Mouse (Mus musculus) heart, embryonic 16.5 days (tissue): ENCODE measurements around the gene Mst1r. TPM values are rescaled to one million over a fixed set of nuclear protein-coding genes. Genes with fewer than 3 reads are reported as not detected.

Experiments used
- ATAC-seq: fragments of 200-750 bp; cut with Nextera tagmentation; replicated peaks from 2 replicates; pipeline ENCODE4 v1.8.0; 2017; ENCODE audit warnings: moderate number of reproducible peaks; ENCODE audit not compliant: insufficient read depth, low FRiP score; ENCODE audit errors: extremely low read depth
- H3K27ac ChIP-seq: fragments of 300-500 bp; sonication (generic); 2 replicates; pipeline ENCODE4 v1.5.1; 2014; ENCODE audit warnings: mild to moderate bottlenecking, low read length, control low read depth, moderate library complexity
- H3K27me3 ChIP-seq: fragments of 300-500 bp; sonication (generic); 2 replicates; pipeline ENCODE4 v1.6.1; 2014; ENCODE audit warnings: low read length, mixed read lengths; ENCODE audit not compliant: control insufficient read depth, insufficient read depth
- H3K36me3 ChIP-seq: fragments of 300-500 bp; sonication (generic); 2 replicates; pipeline ENCODE4 v1.6.1; 2014; ENCODE audit not compliant: control insufficient read depth, insufficient read depth
- H3K4me1 ChIP-seq: fragments of 300-500 bp; sonication (generic); 2 replicates; pipeline ENCODE4 v1.6.1; 2014; ENCODE audit warnings: low read length, mixed read lengths; ENCODE audit not compliant: control insufficient read depth, insufficient read depth
- H3K4me2 ChIP-seq: fragments of 300-500 bp; sonication (generic); 2 replicates; pipeline ENCODE4 v1.6.1; 2014; ENCODE audit warnings: low read depth, mild to moderate bottlenecking, control low read depth, low read length
- H3K4me3 ChIP-seq: fragments of 300-500 bp; sonication (generic); 2 replicates; pipeline ENCODE4 v1.5.1; 2014; ENCODE audit warnings: mild to moderate bottlenecking, control low read depth, low read length
- H3K9ac ChIP-seq: fragments of 300-500 bp; sonication (generic); 2 replicates; pipeline ENCODE4 v1.6.1; 2014; ENCODE audit warnings: low read length, control low read depth
- H3K9me3 ChIP-seq: fragments of 300-500 bp; sonication (generic); replicated peaks from 2 replicates; pipeline ENCODE4 v1.6.1; 2016; ENCODE audit warnings: low read length; ENCODE audit not compliant: control insufficient read depth
- whole genome bisulfite sequencing: fragments of 180-500 bp; shearing (Covaris S2); extraction: QIAGEN DNeasy Blood & Tissue Kit; methylation state at CpG from one replicate; pipeline ENCODE4 v1.1.7; 2014; 5-methylcytosine and 5-hydroxymethylcytosine counted together
- polyA plus RNA-seq: library from polyadenylated mRNA; unstranded; fragments of >200 nt; fragmentation: Nextera tagmentation; extraction: Ambion mirVana; gene quantifications from 2 replicates; pipeline ENCODE4 v1.2.1, GENCODE M21; 2015

Gene Mst1r
- polyA plus RNA-seq, 1 experiment from 2014 or later: 2.8 TPM

GRCm38 (mm10) chr9:107888267-107888850 is 18.3 kb upstream of the Mst1r start:
- Histone ChIP-seq H3K9ac (peak overlapping the region; percentile 88), H3K4me1 (peaks cover 4% of the 10 kb centered on the region; the same call in 1 of the 2 replicates), H3K4me2 (peak overlapping the region; percentile 95), H3K27me3 (no peaks in the 10 kb centered on the region), H3K9me3 (no peaks in the 10 kb centered on the region), H3K4me3 (peak overlapping the region; percentile 93), H3K27ac (peak overlapping the region; percentile 70), H3K36me3 (no peaks in the 10 kb centered on the region)
- peak; percentile 58 for ATAC-seq
- whole genome bisulfite sequencing: under 1% methylated on average over 18 of the region's 18 CpGs

- no peaks in the 10 kb centered on the region for H3K36me3 ChIP-seq
- H3K4me1 ChIP-seq: peaks cover 4% of the 10 kb centered on the region; the same call in 1 of the 2 replicates
- no peak overlapping the region for H3K27ac ChIP-seq
- 72% methylated on average over 6 of the region's 6 CpGs for WGBS
- no peak overlapping the region for H3K9ac ChIP-seq
- H3K27me3 ChIP-seq: no peaks in the 10 kb centered on the region
- no peak overlapping the region for H3K4me2 ChIP-seq
- no peaks in the 10 kb centered on the region for H3K9me3 ChIP-seq
- no peak for ATAC-seq
- H3K4me3 ChIP-seq: no peak overlapping the region
Measured at GRCm38 (mm10) chr9:107890260-107890659, 16.4 kb upstream of the Mst1r start.

- H3K36me3 ChIP-seq: no peaks in the 10 kb centered on the region
- H3K27ac ChIP-seq: no peak overlapping the region
- H3K4me1 ChIP-seq: peaks cover 4% of the 10 kb centered on the region; the same call in 1 of the 2 replicates
- no peak overlapping the region for H3K9ac ChIP-seq
- H3K4me3 ChIP-seq: no peak overlapping the region
- no peak for ATAC-seq
- no peaks in the 10 kb centered on the region for H3K27me3 ChIP-seq
- no peaks in the 10 kb centered on the region for H3K9me3 ChIP-seq
- H3K4me2 ChIP-seq: no peak overlapping the region
- 96% methylated on average over 1 of the region's 1 CpGs for WGBS
Measured at GRCm38 (mm10) chr9:107891023-107891422, 15.7 kb upstream of the Mst1r start.

GRCm38 (mm10) chr9:107898563-107898962 is 8.1 kb upstream of the Mst1r start:
- H3K9me3 ChIP-seq: no peaks in the 10 kb centered on the region
- 0 out of 2 replicates have a peak, but pooled peaks cover 2% of the 10 kb centered on the region for H3K36me3 ChIP-seq
- H3K9ac ChIP-seq: no peak overlapping the region
- H3K4me3 ChIP-seq: no peak overlapping the region
- H3K27ac ChIP-seq: no peak overlapping the region
- no peak for ATAC-seq
- no peak overlapping the region for H3K4me2 ChIP-seq
- peaks cover 9% of the 10 kb centered on the region for H3K27me3 ChIP-seq
- 88% methylated on average over 10 of the region's 10 CpGs for WGBS
- peaks cover 5% of the 10 kb centered on the region; the same call in 1 of the 2 replicates for H3K4me1 ChIP-seq

- H3K4me1 ChIP-seq: peaks cover 6% of the 10 kb centered on the region
- 77% methylated on average over 12 of the region's 12 CpGs for WGBS
- no peak overlapping the region for H3K9ac ChIP-seq
- 0 out of 2 replicates have a peak, but pooled peaks cover 2% of the 10 kb centered on the region for H3K36me3 ChIP-seq
- no peak overlapping the region for H3K27ac ChIP-seq
- H3K9me3 ChIP-seq: no peaks in the 10 kb centered on the region
- ATAC-seq: no peak
- H3K4me2 ChIP-seq: no peak overlapping the region
- no peak overlapping the region for H3K4me3 ChIP-seq
- peaks cover 9% of the 10 kb centered on the region for H3K27me3 ChIP-seq
Measured at GRCm38 (mm10) chr9:107899855-107900254, 6.8 kb upstream of the Mst1r start.

GRCm38 (mm10) chr9:107900840-107901626 is 5.6 kb upstream of the Mst1r start:
- 12% methylated on average over 44 of the region's 44 CpGs for WGBS
- Histone ChIP-seq H3K27me3 (peaks cover 9% of the 10 kb centered on the region), H3K4me3 (peak overlapping the region; percentile 35), H3K9ac (peak overlapping the region; percentile 60), H3K4me2 (peak overlapping the region; percentile 63), H3K4me1 (peaks cover 9% of the 10 kb centered on the region), H3K27ac (no peak overlapping the region), H3K9me3 (no peaks in the 10 kb centered on the region), H3K36me3 (0 out of 2 replicates have a peak, but pooled peaks cover 2% of the 10 kb centered on the region)
- 0 out of 2 replicates have a peak, but pooled peaks have one; percentile 33 for ATAC-seq

GRCm38 (mm10) chr9:107901627-107901914 is 5.1 kb upstream of the Mst1r start:
- Histone ChIP-seq H3K36me3 (0 out of 2 replicates have a peak, but pooled peaks cover 2% of the 10 kb centered on the region), H3K4me2 (peak overlapping the region; percentile 63), H3K27ac (no peak overlapping the region), H3K4me3 (peak overlapping the region; percentile 35; the same call in 1 of the 2 replicates), H3K9me3 (no peaks in the 10 kb centered on the region), H3K9ac (no peak overlapping the region), H3K4me1 (peaks cover 14% of the 10 kb centered on the region), H3K27me3 (peaks cover 9% of the 10 kb centered on the region)
- 28% methylated on average over 17 of the region's 17 CpGs for WGBS
- no peak for ATAC-seq

- H3K27ac ChIP-seq: peak overlapping the region; percentile 17; the same call in 1 of the 2 replicates
- no peak overlapping the region for H3K4me3 ChIP-seq
- 0 out of 2 replicates have a peak, but pooled peaks cover 2% of the 10 kb centered on the region for H3K36me3 ChIP-seq
- H3K9ac ChIP-seq: 0 out of 2 replicates have a peak overlapping the region, but pooled peaks have one; percentile 8
- peaks cover 9% of the 10 kb centered on the region for H3K27me3 ChIP-seq
- WGBS: 1% methylated on average over 4 of the region's 4 CpGs
- no peaks in the 10 kb centered on the region for H3K9me3 ChIP-seq
- H3K4me2 ChIP-seq: no peak overlapping the region
- H3K4me1 ChIP-seq: peaks cover 26% of the 10 kb centered on the region
- peak; percentile 25; the same call in 1 of the 2 replicates for ATAC-seq
Measured at GRCm38 (mm10) chr9:107904726-107905125, 1.9 kb upstream of the Mst1r start.
